Mouse (Mus musculus): ENCODE results near the gene Sesn3.

DNA sequence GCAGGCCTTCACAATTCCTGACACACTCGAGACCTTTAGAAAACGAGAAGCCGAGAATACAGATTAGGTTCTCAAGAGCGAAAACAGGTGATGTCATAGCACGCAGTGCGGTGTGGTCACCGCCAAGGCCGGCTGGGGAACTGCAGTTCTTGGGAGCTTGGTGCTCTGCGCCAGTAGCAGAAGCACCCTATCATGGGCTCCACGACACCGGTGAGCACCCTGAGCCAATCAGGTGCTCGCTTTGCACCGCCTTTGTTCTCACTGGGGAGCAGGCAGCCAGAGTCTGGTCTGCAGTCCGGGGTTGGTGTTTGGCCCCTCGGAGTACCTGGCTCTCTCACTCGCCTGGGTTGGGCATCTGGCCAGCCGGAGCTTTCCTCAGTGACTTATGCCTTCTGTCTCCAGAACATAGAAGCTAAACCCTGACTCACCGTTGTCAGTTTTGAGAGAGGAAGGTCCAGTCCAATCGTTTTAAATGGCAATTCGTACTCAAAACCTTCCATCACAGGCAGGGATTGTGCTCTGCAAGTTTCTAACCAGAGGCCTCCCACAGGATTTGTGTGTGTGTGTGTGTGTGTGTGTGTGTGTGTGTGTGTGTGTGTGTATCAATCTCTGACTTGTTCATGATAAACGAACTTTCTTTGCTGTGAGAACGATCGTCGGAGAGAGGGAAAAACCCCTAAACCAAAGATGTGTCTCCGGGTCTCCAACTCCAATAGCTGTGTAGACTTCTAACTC is at the start of gene Sesn3:
- TF ChIP-seq CTCF (conservative IDR thresholded peaks at IDR 0.05; ENCODE audit: low read length) (no peak), POU5F1 (IDR thresholded peaks at IDR 0.05; ENCODE audit: borderline replicate concordance, low read length) (no peak)

Data from E14TG2a.4 (cell line).